Mouse (Mus musculus): ENCODE results near the gene Slc7a1.

GRCm38 (mm10) chr5:148332622-148332974 lies 67.1 kb downstream of the Slc7a1 start:
- TF ChIP-seq CTCF (IDR thresholded peaks at IDR 0.05; ENCODE audit: extremely low read depth, insufficient read depth, insufficient read length, insufficient replicate concordance) (peak; percentile 83; the same call in 1 of the 2 replicates), POLR2A (IDR thresholded peaks at IDR 0.05; ENCODE audit: low read depth, low read length) (no peak)

Data from spleen, adult 2 months (tissue).